Mouse (Mus musculus) spleen, adult 2 months (tissue): ENCODE measurements at regions not wholly inside any gene's neighbourhood (a gene's known extent, or its start where the extent isn't known, plus 50 kb on each side); places are given as distances from the start of the nearest gene placed in this dataset.

Experiments
- CTCF ChIP-seq: fragments of 200-500 bp; IDR thresholded peaks from 2 replicates; pipeline ENCODE4 v1.5.1; 2011; ENCODE audit warnings: mild to moderate bottlenecking, inconsistent platforms; ENCODE audit not compliant: insufficient read depth, insufficient read length, insufficient replicate concordance; ENCODE audit errors: extremely low read depth
- POLR2A ChIP-seq: fragments of 200-500 bp; IDR thresholded peaks from 2 replicates; pipeline ENCODE4 v1.6.1; 2011; ENCODE audit warnings: low read depth, low read length, inconsistent platforms

- no peak for TF ChIP-seq CTCF
- no peak for TF ChIP-seq POLR2A
These were observed 414.3 kb upstream of the Ubash3b start for GRCm38 (mm10) chr9:41575826-41576225.
